Mouse (Mus musculus) ovary, postnatal 10 days (tissue): ENCODE measurements around the gene Cacna1s.
A peak's percentile ranks its signal among the peaks of the same experiment; 100 is the strongest.

Experiments
- DNase-seq: peaks from one replicate; pipeline ENCODE4 v3.0.0; 2022; ENCODE audit warnings: low spot score

The Cacna1s gene

DNA sequence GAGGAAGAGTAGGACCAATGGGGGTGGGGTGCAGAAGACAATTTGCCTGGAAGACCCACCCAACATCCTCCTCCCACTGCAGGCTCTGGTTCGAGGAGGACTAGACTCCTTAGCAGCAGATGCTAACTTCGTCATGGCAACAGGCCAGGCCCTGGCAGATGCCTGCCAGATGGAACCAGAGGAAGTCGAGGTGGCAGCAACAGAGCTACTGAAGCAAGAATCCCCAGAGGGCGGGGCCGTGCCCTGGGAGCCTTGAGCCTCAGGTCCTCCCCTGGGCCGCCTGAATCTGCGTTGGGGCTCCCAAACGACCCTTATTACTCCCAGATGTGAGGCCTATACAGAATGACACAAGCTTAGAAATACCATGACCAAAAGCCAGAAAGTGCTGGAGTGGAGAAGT, 66.3 kb downstream of the Cacna1s start:
- DNase-seq = no peak

DNA sequence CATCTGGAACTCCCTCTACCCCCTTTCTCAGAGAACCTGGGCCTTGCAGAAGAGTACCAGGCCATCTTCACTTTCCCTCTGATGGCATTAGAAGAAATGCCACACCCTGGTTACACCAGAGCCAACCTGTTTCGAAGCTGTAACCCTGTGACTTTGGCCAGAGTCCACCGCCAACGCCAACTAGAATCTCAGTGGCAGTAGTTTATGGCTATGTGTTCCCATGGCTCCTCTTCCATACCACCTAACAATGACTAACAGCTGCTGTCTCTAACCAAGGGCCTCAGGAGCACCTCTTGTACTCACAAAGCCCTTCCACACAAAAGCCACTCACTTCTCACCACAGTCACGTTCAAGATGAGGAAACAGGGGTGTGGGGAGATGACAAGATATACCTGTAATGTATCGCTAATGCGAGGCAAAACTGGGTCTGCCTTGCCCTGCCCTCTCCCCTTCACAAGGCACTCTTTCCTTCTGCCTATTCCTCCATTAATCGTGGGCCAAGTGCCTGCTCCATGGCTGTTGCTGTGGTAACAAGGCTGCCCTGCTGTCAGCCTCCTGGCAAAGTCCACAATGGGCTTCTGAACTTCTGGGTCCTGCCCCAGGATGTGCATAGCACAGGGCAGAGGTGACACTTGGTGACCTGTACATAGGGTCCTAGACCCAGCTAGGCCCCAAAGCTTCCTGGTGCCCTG, 67.2 kb downstream of the Cacna1s start:
- no peak for DNase-seq

DNA sequence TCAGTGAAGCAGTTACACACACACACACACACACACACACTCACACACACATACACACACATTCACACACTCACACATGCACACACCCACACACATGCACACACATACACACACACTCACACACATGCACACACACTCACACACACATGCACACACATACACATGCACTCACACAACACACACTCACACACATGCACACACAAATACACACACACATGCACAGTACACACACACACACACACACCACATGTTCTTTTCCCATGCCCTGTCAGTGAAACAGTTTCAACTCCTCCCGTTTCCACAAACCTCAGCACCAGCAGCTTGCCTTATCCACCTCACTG, 67.7 kb downstream of the Cacna1s start:
- no peak for DNase-seq

DNA sequence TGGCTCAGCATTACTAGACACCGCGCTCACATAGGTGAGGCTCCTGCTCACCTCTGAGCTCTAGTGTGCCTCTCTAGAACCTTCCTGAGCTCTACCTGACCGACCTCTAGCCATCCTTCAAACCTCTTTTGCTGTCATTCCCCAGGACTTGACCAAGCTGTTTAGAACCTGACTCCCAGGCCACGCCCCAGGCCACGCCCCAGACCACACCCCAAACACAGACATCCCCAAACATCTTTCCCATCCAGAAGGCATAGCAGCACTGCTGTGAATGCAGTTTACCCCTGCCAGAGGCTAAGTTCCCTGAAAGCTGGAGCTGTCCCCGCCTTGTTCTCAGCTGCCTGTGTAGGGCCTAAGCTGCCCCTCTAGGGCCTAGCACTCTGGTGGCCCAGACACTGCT, 68.2 kb downstream of the Cacna1s start:
- no peak for DNase-seq

DNA sequence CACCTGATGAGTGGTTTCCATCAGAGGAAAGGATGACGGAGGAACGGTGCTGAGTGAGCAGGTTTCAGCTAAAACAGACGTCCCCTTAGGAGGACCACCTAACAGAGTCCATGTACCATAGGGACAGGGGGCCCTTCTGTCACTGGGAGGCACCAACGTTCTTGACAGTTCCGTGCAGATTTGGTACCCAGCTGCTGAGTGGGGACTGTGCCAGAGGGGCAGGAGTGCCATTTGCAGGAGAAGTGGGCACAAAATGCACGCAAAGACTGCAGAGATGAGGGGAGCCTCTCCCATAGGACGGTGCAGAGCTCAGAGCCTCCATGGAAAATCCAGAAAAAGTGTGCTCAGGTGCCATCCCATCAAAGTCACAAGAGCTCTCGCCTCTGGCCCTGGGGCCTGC, 69.5 kb downstream of the Cacna1s start:
- no peak for DNase-seq

DNA sequence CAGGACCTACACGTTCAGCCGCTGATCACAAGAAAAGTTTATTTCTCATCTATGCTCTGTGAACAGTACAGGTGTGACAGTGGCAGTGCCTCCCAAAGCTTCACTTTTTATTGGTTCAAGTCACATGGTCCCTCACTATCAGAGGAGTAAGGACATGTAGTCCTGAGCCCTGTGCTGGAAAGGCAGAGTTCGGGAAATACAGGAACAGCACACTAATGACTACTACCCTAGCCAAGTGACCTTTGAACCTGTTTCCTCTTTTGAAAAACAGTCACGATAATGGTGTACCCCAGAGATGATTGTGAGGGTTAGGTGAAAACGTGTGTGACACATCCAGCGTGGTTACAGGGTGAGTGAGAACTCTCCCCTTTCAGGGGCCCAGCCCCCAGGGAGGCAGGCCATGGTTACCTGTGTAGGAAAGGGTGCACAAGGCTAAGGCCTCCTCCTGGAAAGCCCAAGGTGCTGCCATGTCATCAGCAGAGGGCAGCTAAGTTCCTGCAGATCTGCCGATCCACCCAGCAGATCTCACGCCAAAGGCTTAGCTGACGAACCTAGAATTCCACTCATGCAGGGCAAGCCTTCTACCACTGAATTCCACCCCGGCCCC, 73.7 kb downstream of the Cacna1s start:
- no peak for DNase-seq

DNA sequence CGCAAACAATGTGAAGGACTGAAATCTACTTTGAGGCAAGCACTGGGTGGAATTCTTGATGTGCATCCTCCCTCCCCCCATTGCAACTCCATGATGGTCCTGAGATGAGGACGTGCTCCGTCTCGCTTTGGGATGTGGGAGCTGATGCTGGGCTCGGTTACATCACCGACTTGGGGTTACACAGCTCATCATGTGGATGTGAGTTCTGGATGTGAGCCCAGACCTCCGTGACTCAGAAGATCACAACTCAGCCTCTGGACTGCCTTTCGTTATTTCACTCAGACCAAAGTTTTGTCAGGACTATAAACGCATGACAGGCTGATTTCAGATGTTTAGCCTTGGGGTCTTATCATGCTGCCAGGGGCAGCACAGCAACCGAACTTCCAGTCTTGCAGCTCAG, 74.3 kb downstream of the Cacna1s start:
- DNase-seq = no peak

DNA sequence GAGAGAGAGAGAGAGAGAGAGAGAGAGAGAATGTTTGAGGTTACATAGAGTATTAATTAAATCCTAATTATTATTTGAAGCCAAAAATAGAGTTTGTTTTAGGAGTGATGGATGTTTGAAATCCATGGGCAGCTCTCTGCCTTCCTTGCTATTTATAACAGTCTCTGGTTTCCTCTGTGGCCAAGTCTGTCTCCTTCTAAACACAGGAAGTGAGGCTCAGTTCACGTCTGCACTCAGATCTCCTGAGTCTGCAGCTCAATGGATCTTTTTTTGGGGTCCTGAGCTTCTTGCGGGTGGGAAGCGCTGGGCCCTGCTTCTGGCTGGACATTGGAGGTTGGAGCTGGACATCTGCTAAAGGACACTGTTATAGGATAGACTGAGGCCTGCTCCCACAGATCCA, 75.3 kb downstream of the Cacna1s start:
- DNase-seq = no peak

DNA sequence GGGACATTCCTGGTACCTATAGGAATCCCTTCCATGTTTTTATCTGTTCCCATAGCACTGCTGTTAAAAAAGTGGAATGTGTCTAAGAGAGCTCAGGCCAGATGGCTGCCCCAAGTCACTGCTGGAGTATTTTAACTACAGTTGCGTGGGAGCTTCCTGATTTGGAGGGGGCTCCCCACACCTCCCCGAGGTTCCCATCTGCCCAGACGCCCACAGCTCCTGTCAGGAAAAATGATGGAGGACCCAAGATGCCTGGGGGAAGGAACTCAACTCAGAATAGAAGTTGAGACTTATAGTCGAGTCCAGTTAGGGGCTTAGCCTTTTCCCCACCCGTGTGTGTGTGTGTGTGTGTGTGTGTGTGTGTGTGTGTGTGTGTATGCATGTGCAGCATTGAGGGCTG, 75.9 kb downstream of the Cacna1s start:
- no peak for DNase-seq

DNA sequence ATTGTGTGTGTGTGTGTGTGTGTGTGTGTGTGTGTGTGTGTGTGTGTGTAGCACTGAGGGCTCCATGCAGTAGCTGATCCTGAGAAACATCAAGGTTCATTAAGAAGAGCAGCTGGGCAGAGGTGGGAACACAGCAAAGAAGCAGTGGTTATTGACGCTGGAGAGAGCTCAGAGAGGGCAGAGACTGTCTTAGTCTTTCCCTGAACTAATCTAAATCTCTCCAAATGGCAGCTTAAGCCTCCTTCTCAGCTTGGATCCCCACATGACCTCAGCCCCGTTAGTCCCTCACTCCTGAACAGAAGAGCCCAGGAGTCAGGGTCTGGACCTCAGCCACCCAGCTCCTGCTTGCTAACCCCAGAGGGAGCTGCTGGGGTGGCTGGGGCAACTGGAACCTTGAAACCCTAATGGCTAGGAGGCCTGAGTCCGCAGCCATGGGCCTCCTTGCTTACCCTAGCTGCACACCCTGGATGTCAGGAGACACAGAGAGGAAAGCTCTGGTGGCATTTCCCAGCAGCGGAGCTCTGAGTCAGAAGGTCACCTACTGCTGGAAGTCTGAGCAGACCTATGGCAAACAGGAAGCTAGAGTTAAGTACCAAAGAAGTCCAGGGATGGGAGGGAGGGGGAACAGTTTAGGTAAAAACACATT, 76.5 kb downstream of the Cacna1s start:
- DNase-seq = no peak

DNA sequence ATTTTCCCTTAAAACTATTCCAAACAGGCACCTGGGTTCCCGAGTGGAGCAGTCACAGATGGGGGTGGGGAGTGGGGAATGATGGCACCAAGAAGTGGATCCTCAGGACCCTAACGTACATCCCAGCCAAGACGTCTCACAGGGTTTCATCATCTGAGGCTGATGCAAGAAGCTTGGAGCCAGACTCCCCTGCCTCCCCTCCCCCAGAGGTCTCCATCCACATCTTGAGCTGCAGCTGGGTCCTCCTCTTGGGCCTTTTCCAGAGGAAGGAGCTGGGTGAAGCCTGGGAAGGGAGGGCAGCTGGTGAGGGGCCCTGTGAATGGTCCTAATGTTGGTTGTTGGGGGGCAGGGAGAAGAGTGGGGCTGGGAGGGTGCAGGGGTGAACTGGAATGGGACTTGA, 77.6 kb downstream of the Cacna1s start:
- no peak for DNase-seq

DNA sequence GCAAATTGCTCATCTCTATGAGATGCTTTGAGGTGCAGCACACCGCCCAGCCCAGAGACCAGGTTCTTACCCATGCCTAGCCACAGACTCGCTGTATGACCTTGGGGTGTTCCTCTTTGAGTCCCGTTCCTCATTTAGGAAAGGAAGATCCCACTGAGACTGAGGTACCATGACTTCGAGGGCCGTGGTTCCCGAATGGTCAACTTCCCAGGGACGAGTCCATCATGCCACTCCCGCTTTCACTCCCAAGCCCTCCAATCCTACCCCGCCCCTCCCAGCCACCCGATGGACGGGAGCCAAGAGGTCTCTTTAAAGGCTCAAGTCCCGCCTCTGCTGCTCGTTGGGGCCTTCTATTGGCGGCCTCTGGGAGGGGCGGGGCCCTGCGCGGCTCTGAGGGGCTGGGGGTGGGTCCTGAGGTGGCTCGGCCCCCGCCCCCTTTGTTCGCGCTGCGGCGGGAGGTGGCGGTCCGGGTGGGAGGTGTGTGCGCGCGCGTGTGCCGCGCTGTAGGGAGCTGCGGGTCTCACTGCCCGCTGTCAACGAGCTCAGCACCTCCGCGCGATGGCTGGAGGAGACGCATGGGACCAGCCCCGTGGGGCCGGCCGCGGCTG, 78.5 kb downstream of the Cacna1s start, which contains the start of gene Kif21b:
Gene Kif21b (plus strand): TSS at position 439 of the 608 bp plus-strand sequence.
- DNase-seq = peak; percentile 54

DNA sequence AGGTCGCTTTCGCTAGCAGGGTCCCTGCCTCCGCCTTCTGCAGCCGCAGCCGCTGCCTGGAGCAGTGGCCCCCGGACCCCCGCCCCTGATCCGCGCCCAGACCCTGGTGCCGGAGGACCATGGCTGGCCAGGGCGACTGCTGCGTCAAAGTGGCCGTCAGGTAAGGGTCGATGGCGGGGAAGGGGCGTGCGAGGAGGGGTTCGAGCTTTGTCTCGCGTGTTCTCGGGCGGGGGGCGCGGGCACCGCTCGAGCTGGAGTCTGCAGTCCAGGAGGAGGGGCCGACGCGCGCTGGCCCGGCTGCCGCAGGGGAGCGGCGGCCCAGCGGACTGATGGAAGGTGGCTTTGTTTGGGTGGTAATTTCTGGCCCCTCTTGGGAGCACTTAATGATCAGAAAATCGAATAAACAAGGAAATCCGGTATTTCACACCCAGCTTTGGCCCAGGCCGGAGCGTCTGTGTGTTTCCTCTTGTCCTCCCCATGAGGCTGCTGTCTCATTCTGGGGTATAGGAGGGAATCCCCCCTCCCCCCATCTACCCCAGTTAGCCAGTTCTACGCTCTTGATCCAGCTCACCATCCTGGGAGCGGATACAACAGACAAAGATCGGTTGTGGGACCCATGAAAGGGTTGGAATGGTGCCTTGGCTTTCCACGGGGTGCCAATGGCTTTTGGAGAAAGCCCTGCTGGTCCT, 79.2 kb downstream of the Cacna1s start:
- DNase-seq = no peak

DNA sequence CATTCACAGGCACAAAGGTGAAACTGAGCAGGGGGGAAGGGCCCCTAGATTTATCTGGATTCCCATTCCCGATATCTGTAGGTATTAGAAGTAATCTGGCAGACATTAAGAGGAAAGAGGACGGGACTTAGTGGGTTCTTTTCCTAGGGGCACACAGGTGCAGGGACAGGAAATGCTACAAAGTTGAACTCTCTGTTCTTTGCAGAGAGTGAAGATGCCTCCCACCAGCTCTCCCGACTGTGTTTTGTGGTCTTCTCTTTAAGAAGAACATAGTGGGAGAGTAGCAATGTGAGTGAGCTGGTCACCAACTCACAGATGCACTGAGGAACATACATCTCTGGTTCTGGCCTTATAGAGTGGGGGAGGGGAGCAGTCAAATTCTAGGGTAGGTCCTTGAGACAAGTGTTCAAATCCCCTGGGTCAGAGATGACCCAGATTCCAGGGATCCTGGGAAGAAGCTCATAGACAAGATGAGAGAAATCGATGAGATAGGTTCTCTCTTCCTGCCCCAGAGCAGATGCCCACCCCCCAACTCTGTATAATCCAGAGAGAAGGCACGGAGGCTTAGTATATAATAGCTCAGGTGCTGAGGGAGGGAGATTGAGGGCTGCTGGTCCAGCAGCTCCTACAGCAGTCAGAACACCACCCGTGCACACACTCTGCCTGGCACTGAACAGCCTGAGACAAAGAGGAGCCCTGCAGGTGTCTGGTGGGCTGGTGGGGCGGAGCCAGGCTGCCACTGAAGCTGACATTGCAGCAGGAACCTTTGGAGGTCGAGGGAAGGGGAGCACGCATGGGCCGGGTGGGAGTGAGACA, 80.0 kb downstream of the Cacna1s start:
- no peak for DNase-seq

DNA sequence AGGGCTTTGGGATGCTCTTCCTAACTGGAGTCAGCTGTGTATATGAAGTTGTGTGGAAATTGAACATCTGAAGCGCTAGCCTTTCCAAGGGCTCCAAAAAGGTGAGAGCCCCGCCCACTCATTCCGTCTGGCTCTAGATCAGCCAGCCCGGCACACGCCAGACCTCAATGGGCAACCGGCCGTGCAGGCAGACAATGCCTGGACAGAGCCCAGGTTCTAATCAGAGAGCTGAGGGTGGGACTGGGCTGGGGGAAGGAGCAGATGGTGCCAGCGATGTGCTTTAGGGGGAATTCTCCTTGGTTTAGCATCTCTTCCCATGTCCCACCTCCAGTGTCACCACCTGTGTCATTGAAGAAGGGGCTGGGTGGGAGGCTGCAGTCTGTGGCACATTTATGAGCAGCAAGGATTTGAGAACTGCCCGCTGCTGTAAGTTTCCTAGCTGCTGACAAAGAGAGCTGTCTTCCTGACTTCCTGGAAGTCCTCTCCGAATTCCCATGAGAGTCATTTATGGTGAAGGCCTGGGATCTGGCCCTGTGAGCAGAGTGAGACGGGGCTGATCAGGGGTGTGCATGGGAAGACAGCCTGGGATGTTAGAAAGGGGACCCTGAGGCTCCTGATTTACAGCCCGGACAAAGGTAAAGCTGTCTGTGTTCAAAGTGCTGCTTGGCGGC, 81.2 kb downstream of the Cacna1s start:
- no peak for DNase-seq

DNA sequence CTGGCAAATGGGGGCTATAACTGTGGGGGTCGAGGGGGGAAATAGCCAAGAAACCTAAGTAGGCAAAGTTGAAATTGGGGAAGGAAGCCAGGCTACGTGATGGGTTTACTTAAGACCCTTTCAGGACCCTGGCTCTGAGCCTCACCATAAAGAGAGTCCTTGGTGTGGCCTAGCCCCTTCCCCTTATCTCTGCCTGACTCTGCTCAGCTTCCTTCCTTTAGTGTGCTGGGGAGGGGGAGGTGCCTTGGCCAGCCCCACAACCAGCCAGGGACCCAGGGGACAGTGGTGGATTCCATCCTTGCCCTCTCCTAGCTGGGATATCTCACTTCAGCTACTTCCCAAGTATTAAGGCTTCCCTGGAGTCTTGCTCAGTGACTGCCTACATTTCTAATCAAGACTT, 82.0 kb downstream of the Cacna1s start:
- no peak for DNase-seq

DNA sequence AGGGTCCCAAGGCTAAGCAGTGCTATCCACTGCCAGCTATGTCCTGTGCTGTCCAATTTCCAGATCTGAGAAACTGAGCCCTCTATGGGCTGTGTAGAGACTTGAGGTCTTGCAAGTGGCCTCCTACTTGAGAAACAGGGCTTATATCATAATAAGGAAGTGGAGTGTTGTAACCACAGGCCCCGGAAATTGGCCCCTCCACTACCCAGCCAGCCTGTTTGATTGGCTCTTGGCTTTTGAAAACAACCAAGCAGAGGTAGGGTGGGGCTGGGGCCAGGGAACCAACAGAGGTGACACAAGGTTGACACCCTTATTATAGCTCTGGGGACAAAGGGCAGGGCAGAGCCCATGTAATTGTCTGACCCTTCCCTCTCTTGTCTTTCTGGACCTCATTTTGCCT, 82.5 kb downstream of the Cacna1s start:
- no peak for DNase-seq

DNA sequence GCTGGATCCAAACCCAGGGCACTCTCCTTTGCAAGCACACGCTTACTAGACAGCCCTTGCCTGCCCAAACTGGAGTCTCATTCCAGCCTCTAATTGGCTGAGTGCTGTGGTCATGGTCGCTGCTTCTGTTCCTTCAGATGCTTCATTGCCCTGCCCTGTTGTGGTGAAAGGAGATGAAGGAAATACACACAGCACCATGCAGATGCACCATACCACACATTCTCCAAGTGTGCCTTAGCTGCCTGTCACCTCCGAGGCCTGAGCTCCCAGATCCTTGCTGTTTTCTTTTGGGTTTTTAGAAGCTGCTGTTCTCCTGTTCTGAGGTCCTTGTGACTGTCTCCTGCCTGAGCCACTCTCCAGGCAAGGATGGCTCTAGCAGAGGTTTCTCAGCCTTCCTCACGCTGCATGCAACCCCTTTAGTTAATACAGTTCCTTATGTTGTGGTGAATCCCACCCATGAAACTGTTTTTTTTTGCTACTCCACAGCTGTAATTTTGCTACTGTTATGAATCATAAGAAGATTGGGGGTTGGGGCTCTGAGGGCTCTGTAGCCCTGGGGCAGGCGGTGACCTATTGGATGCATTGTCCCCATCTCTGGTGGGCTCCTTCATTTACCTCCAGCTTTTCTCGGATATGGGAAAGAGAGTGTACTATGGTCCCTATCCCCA, 83.4 kb downstream of the Cacna1s start:
- DNase-seq = no peak

DNA sequence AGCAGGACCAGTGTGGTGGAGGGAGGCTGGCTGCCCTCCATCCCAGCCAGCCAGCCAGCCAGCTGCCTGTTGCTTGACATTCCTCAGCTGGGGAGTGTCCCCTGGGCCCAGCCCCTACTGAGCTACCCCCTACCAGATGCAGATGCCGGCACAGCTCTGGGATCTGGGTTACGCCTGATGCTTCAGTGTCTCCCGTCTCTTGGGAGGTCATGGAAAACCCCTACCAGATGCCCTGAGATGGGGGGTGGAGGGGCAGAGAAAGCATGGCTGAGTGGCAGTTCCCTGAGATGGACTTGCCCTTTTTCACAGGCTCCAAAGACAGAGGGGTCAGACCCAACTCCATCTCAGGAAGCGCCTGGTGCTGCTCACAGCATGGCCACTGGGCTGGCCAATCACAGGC, 84.0 kb downstream of the Cacna1s start:
- no peak for DNase-seq

DNA sequence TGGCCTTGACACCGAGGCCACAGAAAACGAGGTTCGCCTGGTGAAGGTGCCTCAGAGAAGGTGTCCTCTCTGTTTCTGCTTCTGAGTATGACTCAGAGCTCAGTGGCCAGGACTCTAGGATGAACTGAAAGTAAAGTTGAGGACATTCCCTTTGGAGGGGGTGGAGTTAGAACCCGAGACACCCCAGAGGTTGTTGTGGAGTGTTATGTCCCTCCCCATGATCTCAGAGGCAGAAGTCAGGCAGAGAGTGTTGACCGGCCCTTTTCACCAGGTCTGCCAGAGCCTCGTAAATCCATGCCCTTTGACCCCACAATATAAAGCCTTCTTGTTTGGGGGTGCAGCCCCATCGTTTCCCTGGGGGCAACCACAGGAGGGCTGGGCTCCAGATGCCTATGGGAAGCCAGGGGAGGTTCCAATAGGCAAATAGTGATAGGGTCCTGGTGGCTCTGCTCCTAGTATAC, 84.6 kb downstream of the Cacna1s start:
- no peak for DNase-seq

DNA sequence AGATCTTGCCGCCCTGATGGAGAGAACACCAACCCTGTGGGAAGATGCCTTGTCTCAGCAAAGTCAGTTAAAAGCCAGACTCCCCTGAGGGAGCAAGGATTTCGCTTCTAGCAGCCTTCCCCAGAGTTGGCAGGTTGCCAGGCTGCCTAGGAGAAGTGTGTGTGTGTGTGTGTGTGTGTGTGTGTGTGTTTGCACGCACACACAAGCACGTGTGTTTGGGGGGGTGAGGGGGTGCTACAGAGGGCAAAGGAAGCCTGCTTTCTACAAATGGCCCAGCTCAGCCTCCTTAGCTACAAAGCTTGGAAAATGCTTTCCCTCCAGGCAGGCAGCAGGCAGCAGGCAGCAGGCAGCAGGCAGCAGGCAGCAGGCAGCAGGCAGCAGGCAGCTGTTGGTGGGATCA, 85.0 kb downstream of the Cacna1s start:
- DNase-seq = no peak
